In genomic region chr9:23060526-23060925, GRCm38 (mm10) we compare ENCODE assay signal across 14 mouse cellular contexts.
DNase-seq lines count a peak whose midpoint lies in the region; ATAC-seq and TF ChIP-seq lines count a peak whose summit lies in the region.
"Had no signal": no experiment of that assay in that cellular context is flagged by ENCODE, and none has a peak within 500 bp of the region (broad histone marks: within the 10 kb centered on the region; RNA-seq: fewer than 3 reads in every experiment).

No protein-coding gene starts in this region.

- no peaks in the 10 kb centered on the region for H3K9me3 ChIP-seq in forebrain, embryonic 11.5 days (ENCODE audit: control insufficient read depth, low read length)
- no peaks in the 10 kb centered on the region for H3K9me3 ChIP-seq in forebrain, embryonic 16.5 days (ENCODE audit: control insufficient read depth, low read length)
- no peaks in the 10 kb centered on the region for H3K9me3 ChIP-seq in intestine, embryonic 15.5 days
- no peaks in the 10 kb centered on the region for H3K9me3 ChIP-seq in intestine, postnatal 0 days (ENCODE audit: control insufficient read depth)
- H3K9me3 ChIP-seq in midbrain, embryonic 11.5 days (ENCODE audit: control insufficient read depth, low read length): no peaks in the 10 kb centered on the region
- H3K9me3 ChIP-seq in midbrain, embryonic 15.5 days: no peaks in the 10 kb centered on the region
- H3K9me3 ChIP-seq: limb, embryonic 13.5 days had no signal

- no peak for TF ChIP-seq CTCF in intestine, postnatal 0 days (IDR thresholded peaks at IDR 0.05; ENCODE audit: low read depth)

- no peak for DNase-seq in forebrain, embryonic 11.5 days (ENCODE audit: low spot score)
- peak; percentile 84 for DNase-seq in midbrain, embryonic 11.5 days (ENCODE audit: low spot score, missing footprints)
- peak; percentile 20 for DNase-seq in embryo, embryonic 11 days
- DNase-seq in adrenal gland, adult 2 months: no peak
- DNase-seq: adrenal gland, postnatal 10 days; cerebellum, adult 9-10 months; kidney, postnatal 4 days; liver, postnatal 0 days; right cerebral cortex, postnatal 14 days had no signal

- H3K4me3 ChIP-seq in forebrain, embryonic 11.5 days (ENCODE audit: low read depth, low read length): no peak overlapping the region
- H3K4me3 ChIP-seq in forebrain, embryonic 16.5 days (replicated peaks; ENCODE audit: low read length): no peak overlapping the region
- no peak overlapping the region for H3K4me3 ChIP-seq in intestine, embryonic 15.5 days (replicated peaks)
- no peak overlapping the region for H3K4me3 ChIP-seq in intestine, postnatal 0 days (ENCODE audit: low read depth, low read length)
- no peak overlapping the region for H3K4me3 ChIP-seq in midbrain, embryonic 11.5 days (ENCODE audit: low read depth, low read length)
- H3K4me3 ChIP-seq in midbrain, embryonic 15.5 days: no peak overlapping the region
- H3K4me3 ChIP-seq: limb, embryonic 13.5 days had no signal

- no peaks in the 10 kb centered on the region for H3K36me3 ChIP-seq in forebrain, embryonic 11.5 days (ENCODE audit: control insufficient read depth, insufficient read depth, low read length)
- H3K36me3 ChIP-seq in forebrain, embryonic 16.5 days (ENCODE audit: control insufficient read depth, insufficient read depth): no peaks in the 10 kb centered on the region
- H3K36me3 ChIP-seq in intestine, embryonic 15.5 days: no peaks in the 10 kb centered on the region
- no peaks in the 10 kb centered on the region for H3K36me3 ChIP-seq in intestine, postnatal 0 days (ENCODE audit: control insufficient read depth, insufficient read depth)
- H3K36me3 ChIP-seq in midbrain, embryonic 11.5 days (ENCODE audit: control insufficient read depth, insufficient read depth, low read length): no peaks in the 10 kb centered on the region
- no peaks in the 10 kb centered on the region for H3K36me3 ChIP-seq in midbrain, embryonic 15.5 days (replicated peaks)
- H3K36me3 ChIP-seq: limb, embryonic 13.5 days had no signal

- peaks cover 8% of the 10 kb centered on the region; the same call in 1 of the 2 replicates for H3K4me1 ChIP-seq in forebrain, embryonic 11.5 days (replicated peaks; ENCODE audit: control insufficient read depth, insufficient read depth, low read length)
- H3K4me1 ChIP-seq in forebrain, embryonic 16.5 days (replicated peaks; ENCODE audit: control insufficient read depth, insufficient read depth, low read length): peaks cover 30% of the 10 kb centered on the region
- H3K4me1 ChIP-seq in intestine, embryonic 15.5 days (replicated peaks): peaks cover 6% of the 10 kb centered on the region; the same call in 1 of the 2 replicates
- H3K4me1 ChIP-seq in intestine, postnatal 0 days (replicated peaks; ENCODE audit: control insufficient read depth, insufficient read depth, low read length): 0 out of 2 replicates have a peak, but pooled peaks cover 2% of the 10 kb centered on the region
- peaks cover 26% of the 10 kb centered on the region for H3K4me1 ChIP-seq in midbrain, embryonic 11.5 days (ENCODE audit: control insufficient read depth, insufficient read depth, low read length)
- peaks cover 20% of the 10 kb centered on the region for H3K4me1 ChIP-seq in midbrain, embryonic 15.5 days

- H3K9ac ChIP-seq in forebrain, embryonic 11.5 days (ENCODE audit: low read length): no peak overlapping the region
- no peak overlapping the region for H3K9ac ChIP-seq in forebrain, embryonic 16.5 days (replicated peaks; ENCODE audit: low read depth, low read length)
- H3K9ac ChIP-seq in intestine, embryonic 15.5 days: no peak overlapping the region
- no peak overlapping the region for H3K9ac ChIP-seq in intestine, postnatal 0 days (ENCODE audit: low read depth, low read length)
- no peak overlapping the region for H3K9ac ChIP-seq in midbrain, embryonic 11.5 days (ENCODE audit: low read length)
- no peak overlapping the region for H3K9ac ChIP-seq in midbrain, embryonic 15.5 days
- H3K9ac ChIP-seq: limb, embryonic 13.5 days; liver, postnatal 0 days had no signal

- H3K27me3 ChIP-seq in forebrain, embryonic 11.5 days (ENCODE audit: control insufficient read depth, insufficient read depth, low read length): no peaks in the 10 kb centered on the region
- no peaks in the 10 kb centered on the region for H3K27me3 ChIP-seq in forebrain, embryonic 16.5 days (replicated peaks; ENCODE audit: control insufficient read depth, insufficient read depth, low read length)
- H3K27me3 ChIP-seq in intestine, embryonic 15.5 days (replicated peaks): no peaks in the 10 kb centered on the region
- H3K27me3 ChIP-seq in intestine, postnatal 0 days (replicated peaks; ENCODE audit: control insufficient read depth, insufficient read depth, low read length): no peaks in the 10 kb centered on the region
- no peaks in the 10 kb centered on the region for H3K27me3 ChIP-seq in midbrain, embryonic 11.5 days (ENCODE audit: control insufficient read depth, insufficient read depth, low read length)
- 0 out of 2 replicates have a peak, but pooled peaks cover 3% of the 10 kb centered on the region for H3K27me3 ChIP-seq in midbrain, embryonic 15.5 days (replicated peaks)
- H3K27me3 ChIP-seq: limb, embryonic 13.5 days had no signal

- no peak overlapping the region for H3K27ac ChIP-seq in forebrain, embryonic 11.5 days (ENCODE audit: low read depth, low read length)
- H3K27ac ChIP-seq in forebrain, embryonic 16.5 days (ENCODE audit: low read length): no peak overlapping the region
- H3K27ac ChIP-seq in intestine, embryonic 15.5 days: peak overlapping the region; percentile 33; the same call in 1 of the 2 replicates
- no peak overlapping the region for H3K27ac ChIP-seq in intestine, postnatal 0 days (ENCODE audit: low read depth, low read length)
- no peak overlapping the region for H3K27ac ChIP-seq in midbrain, embryonic 11.5 days (ENCODE audit: low read depth, low read length)
- no peak overlapping the region for H3K27ac ChIP-seq in midbrain, embryonic 15.5 days
- H3K27ac ChIP-seq: limb, embryonic 13.5 days had no signal

- peak; percentile 39; the same call in 1 of the 2 replicates for ATAC-seq in forebrain, embryonic 11.5 days (replicated peaks; ENCODE audit: low FRiP score)
- no peak for ATAC-seq in forebrain, embryonic 16.5 days
- no peak for ATAC-seq in intestine, embryonic 15.5 days
- ATAC-seq in intestine, postnatal 0 days: no peak
- peak; percentile 65 for ATAC-seq in midbrain, embryonic 11.5 days (ENCODE audit: low FRiP score)
- ATAC-seq in midbrain, embryonic 15.5 days (replicated peaks): no peak
- ATAC-seq: liver, postnatal 0 days had no signal

- H3K4me2 ChIP-seq in forebrain, embryonic 11.5 days (ENCODE audit: low read depth, low read length, severe bottlenecking): no peak overlapping the region
- no peak overlapping the region for H3K4me2 ChIP-seq in forebrain, embryonic 16.5 days (ENCODE audit: low read length)
- no peak overlapping the region for H3K4me2 ChIP-seq in intestine, embryonic 15.5 days (replicated peaks)
- no peak overlapping the region for H3K4me2 ChIP-seq in intestine, postnatal 0 days (replicated peaks; ENCODE audit: low read depth)
- H3K4me2 ChIP-seq in midbrain, embryonic 11.5 days: no peak overlapping the region
- no peak overlapping the region for H3K4me2 ChIP-seq in midbrain, embryonic 15.5 days
- H3K4me2 ChIP-seq: limb, embryonic 13.5 days had no signal

Comparison
In these comparisons a context has a peak if more than half of its experiments do, and no peak if none do; other contexts are left out.
1. ATAC-seq: peak in forebrain, embryonic 11.5 days (single experiment) and midbrain, embryonic 11.5 days (single experiment); none in forebrain, embryonic 16.5 days (single experiment), intestine, embryonic 15.5 days (single experiment), intestine, postnatal 0 days (single experiment) and midbrain, embryonic 15.5 days (single experiment).
2. DNase-seq: peak in midbrain, embryonic 11.5 days (single experiment) and embryo, embryonic 11 days (single experiment); none in forebrain, embryonic 11.5 days (single experiment) and adrenal gland, adult 2 months (single experiment).